Mouse (Mus musculus): ENCODE measurements around the gene Rbfox2.
A peak's percentile ranks its signal among the peaks of the same experiment; 100 is the strongest.
"Not testable (repeated sequence)": the region's sequence is repeated elsewhere in the genome, so short reads cannot be mapped to it uniquely, and the experiment has no call there.

Gene Rbfox2

DNA sequence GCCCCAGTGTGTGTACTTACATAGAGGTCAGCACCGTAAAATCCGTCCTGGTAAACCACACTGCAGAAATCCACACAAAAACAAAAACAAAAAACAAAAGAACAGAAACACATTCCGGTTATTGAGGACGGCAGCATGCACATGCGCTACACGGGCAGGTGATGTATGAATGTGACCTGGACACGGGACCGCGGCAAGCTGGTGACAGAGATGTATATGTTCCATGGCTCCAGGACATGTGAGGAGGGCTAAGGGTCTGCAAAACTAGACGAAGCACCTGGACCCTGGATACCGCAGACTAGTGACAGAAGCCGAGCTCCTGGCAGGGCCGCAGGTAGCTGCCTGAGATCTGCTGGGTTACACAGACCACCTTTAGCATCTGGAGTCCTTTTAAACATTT is 212.4 kb downstream of the Rbfox2 start:
- no peak for DNase-seq

DNA sequence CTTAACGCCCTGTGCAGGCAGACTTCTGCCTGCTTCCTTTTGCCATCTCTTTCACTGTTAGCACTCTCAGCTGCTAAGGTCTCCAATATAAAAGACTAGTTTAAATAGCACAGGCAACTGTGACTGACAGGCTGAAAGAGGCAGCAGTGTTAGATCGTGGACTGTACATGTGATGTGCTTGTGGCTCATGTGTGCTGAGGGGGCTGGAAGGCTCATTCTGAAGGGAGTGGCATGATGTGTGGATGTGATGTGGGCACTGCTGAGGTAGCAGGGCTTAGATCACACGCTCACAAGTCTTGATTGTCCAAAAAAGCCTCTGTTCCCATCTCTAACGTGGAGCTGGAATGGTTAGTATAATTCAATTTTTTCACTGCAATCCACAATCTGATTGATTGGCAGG is 215.4 kb downstream of the Rbfox2 start:
- DNase-seq: no peak

GRCm38 (mm10) chr15:77090531-77090930 is 216.3 kb downstream of the Rbfox2 start:
- no peak for DNase-seq

- no peak for DNase-seq
Observed at GRCm38 (mm10) chr15:77089249-77089648, 217.6 kb downstream of the Rbfox2 start.

DNA sequence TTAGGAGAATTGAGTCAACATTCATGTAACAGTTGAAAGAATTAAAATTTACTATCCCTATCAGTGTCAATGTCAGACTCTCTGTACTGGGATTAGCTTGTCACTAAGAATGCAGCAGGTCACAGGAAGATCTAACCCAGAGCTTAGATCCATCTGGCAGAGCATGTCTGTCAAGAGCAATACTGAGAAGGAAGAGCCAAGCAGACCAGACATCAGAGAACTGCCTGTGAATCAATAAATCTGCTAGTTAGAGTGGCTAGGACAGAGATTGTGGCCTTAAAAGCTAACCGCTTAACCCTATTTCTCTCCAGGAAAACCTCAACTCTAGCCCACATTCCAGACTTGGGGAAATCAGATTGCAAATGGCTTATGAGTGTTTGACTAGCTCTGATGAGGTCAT is 220.3 kb downstream of the Rbfox2 start:
- DNase-seq: no peak

- DNase-seq: no peak
Observed at GRCm38 (mm10) chr15:77085818-77086217, 221.0 kb downstream of the Rbfox2 start.

- no peak for DNase-seq
Observed at GRCm38 (mm10) chr15:77081454-77081853, 225.3 kb downstream of the Rbfox2 start.

GRCm38 (mm10) chr15:77080684-77081254 is 226.0 kb downstream of the Rbfox2 start:
- DNase-seq: no peak

DNA sequence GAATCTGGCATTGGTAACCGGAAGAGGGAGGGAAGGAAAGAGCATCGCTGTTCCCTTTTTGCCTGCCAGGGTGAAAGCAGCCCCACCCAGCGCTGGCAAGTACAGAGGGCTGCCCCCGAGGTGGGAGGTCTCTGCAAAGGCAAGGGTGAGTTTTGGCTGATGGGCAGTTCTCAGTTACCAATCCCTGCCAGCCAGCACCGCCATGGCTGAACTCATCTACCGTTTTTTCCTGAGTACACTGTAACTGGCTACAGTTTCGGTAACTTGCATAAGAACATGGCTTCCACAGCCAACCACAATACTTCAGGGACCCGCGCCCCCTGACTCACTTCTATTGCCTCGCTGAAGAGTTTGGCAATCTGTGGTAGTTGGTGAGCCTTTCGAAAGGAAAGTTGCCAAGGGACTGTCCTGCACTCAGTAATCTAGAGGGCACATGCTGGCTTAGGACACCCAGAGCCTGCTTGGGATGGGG is 226.9 kb downstream of the Rbfox2 start:
- DNase-seq: no peak

- no peak for DNase-seq
Observed at GRCm38 (mm10) chr15:77079256-77079822, 227.5 kb downstream of the Rbfox2 start.

- DNase-seq: no peak
Observed at GRCm38 (mm10) chr15:77078786-77079185, 228.0 kb downstream of the Rbfox2 start.

DNA sequence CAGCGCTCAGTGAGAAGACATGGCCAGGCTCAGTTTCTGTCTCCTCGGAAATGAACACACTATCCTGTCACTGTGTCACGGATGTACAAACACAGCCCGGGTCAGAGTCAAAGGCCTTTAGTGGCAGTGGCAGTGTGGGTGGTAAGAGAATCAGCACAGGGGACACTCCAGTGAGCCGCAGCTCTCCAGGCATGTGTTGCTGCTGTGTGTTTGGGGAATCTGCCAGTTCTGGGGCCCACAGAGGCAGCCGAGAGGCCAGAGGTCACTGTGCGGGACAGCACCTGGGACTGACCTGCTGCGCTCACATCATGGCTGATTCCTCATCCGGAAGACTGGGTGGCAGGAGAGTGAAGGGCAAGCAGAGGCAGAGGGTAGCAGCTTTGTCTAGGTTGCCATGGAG is 228.9 kb downstream of the Rbfox2 start:
- no peak for DNase-seq

DNA sequence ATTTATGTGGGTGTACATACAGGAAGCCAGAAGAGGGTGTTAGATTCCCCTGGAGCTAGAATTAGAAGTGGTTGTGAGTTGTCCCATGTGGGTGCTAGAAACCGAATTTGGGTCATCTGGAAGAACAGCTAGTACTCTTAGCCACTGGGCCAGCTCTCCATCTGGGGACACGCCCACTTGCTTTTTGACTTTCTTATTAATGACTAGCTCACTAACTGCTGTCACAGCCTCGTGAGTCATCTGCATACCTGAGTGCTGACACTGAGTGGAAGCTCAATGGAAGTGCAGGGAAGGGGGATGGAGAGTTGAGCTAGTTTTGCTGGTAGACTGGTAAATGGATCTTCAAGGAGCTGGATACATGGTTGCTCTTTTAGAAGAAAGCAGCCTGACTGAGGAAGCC is 230.3 kb downstream of the Rbfox2 start:
- peak; percentile 78 for DNase-seq

DNA sequence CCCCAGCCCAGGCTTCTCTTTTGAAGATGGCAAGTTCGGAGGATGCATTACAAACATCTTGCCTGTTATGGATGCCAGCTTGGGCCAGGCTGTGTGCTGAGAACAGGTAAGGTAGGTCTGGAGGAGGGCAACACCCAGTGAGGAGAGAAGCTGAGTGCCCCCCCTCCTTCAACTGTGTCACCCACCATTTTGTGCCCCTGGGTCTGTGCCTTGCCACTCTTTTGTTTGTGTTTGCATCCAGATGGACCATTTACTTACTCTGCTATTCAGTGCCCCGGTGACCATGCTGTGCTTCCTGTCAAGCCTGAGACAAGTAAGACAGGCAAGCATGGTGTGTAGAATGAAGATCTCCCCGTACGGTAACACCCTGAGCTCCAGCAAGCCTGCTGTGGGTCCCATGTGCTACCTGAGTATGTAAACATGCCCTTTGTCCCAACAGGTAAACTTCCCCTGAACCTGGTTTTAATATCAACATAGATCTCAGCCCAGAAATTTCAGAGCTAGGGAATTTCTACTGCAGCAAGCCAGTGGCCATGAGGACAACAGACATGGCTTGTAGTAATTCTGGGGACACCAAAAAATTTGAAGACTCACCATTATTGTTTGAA is 234.1 kb downstream of the Rbfox2 start:
- DNase-seq: no peak

- DNase-seq: no peak
Observed at GRCm38 (mm10) chr15:77071501-77071900, 235.3 kb downstream of the Rbfox2 start.

GRCm38 (mm10) chr15:77070745-77071268 is 236.0 kb downstream of the Rbfox2 start:
- no peak for DNase-seq

- peak; percentile 80 for DNase-seq
Observed at GRCm38 (mm10) chr15:77069019-77069418, 237.8 kb downstream of the Rbfox2 start.

GRCm38 (mm10) chr15:77068439-77068861 is 238.4 kb downstream of the Rbfox2 start:
- DNase-seq: no peak

GRCm38 (mm10) chr15:77066233-77066632 is 240.6 kb downstream of the Rbfox2 start:
- peak; percentile 69 for DNase-seq

- no peak for DNase-seq
Observed at GRCm38 (mm10) chr15:77065259-77065852, 241.4 kb downstream of the Rbfox2 start.

DNA sequence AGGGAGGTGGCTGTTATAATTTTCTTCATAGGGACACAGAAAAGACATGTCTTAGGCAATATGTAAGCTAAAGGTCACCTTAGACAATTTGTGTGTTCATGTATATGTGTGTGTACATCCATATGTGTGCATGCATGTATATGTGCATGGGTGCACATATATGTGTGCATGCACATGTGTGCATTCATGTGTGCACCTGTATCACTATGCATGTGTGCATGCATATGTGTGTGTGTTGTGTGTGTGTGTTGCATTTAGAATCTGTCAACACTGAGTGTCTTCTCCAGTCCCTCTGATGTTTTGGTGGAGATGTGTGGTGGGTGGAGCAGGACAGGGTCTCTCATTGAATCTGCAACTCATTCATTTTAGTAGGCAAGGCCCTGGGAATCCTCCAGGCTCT is 244.1 kb downstream of the Rbfox2 start:
- no peak for DNase-seq

DNA sequence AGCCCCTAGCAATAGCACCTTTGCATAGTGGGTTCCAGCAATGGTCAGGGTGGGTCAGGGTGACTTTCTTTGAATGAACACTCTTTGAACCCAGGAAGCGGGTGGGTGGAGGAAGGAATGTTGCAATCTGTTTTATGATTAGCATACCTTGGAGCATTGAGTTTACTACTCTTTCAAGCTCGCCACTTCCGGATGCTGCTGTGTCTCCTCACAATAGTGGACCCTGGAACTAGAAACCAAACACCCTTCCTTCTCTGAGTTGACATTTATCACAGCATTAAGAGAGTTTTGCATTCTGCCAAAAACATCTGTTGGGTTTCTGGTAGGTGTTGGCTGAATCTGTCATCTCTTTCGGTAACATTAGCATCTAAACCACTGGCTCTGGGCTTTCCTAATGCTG is 247.4 kb downstream of the Rbfox2 start:
- not testable (repeated sequence) for DNase-seq

- DNase-seq: no peak
Observed at GRCm38 (mm10) chr15:77058566-77058965, 248.2 kb downstream of the Rbfox2 start.

GRCm38 (mm10) chr15:77056791-77057051 is 250.1 kb downstream of the Rbfox2 start:
- DNase-seq: no peak

All from right cerebral cortex, adult 18-20 months (tissue).